11 mouse cellular contexts compared by ENCODE assay signal in the genomic region with DNA sequence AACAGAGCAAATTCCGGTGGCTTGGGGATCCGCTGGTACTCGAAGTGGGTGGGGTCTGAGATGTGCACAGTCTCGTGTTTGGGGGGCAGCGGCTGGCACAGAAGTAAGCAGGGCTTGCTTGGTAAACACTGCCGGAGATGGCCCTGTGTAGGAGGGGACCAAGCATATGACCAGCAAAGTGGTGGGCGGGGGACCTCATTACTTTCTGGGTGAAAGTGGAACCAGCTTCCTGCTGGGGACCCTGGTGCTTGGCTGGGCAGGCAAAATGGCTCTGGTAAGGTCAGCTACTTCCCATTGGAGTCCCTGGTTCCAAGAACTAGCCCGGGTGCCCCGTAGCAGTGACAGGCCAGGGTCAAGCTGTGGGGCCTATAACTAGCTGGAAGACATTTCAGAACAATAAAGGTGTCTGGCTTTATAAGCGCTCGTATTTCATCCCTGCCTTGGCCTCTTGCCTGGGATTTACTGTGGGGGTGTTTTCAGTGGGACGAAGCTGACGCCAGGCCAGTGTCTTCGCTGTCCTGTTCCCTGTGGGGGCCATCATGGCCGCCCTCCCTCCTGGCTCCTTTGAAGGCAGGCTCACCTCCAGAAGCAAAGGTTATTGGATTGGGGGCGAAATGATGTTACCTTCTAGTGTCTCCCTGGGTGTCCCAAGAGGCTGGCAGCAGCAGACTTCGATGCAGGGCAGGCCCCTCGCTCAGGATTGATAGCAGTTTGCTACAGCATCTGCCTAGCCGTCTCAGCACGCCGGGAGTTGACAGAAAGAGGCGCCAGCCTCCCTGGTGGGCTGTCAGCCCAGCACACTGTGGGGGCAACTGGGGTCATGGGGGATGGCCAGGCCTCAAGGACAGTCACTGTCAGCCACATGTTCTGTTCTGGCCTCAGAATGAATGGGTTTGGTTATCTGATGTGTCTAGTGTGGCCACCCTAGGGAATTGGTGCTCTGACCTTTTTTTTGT.
A peak's percentile ranks its signal among the peaks of the same experiment; 100 is the strongest.
DNase-seq lines count a peak whose midpoint lies in the region; ATAC-seq and TF ChIP-seq lines count a peak whose summit lies in the region.
"Had no signal": no experiment of that assay in that cellular context is flagged by ENCODE, and none has a peak within 500 bp of the region (broad histone marks: within the 10 kb centered on the region; RNA-seq: fewer than 3 reads in every experiment).

No protein-coding gene starts in this region.

- no peak for TF ChIP-seq POLR2A in CH12.LX (IDR thresholded peaks at IDR 0.05; ENCODE audit: low read depth, low read length)

- H3K4me2 ChIP-seq in hindbrain, postnatal 0 days (ENCODE audit: low read depth, low read length) = no peak overlapping the region
- peak overlapping the region; percentile 38 for H3K4me2 ChIP-seq in CH12.LX (ENCODE audit: insufficient read depth, low read depth, poor library complexity, severe bottlenecking)
- H3K4me2 ChIP-seq: hindbrain, embryonic 15.5 days had no signal

- no peak for TF ChIP-seq EP300 in CH12.LX (IDR thresholded peaks at IDR 0.05; ENCODE audit: low read length)

- no peak overlapping the region for H3K4me3 ChIP-seq in hindbrain, embryonic 10.5 days
- H3K4me3 ChIP-seq in hindbrain, postnatal 0 days (ENCODE audit: low read length) = no peak overlapping the region
- H3K4me3 ChIP-seq in CH12.LX (replicated peaks in 1 of 3; ENCODE audit: low read depth in 2 of 3, low read length in 2 of 3, poor library complexity in 1 of 3) = no peak overlapping the region
- H3K4me3 ChIP-seq: hindbrain, embryonic 15.5 days had no signal

- TF ChIP-seq RAD21 in CH12.LX (IDR thresholded peaks at IDR 0.05; ENCODE audit: low read depth, low read length) = no peak

- peak overlapping the region; percentile 81 for H3K27ac ChIP-seq in hindbrain, embryonic 10.5 days
- H3K27ac ChIP-seq in hindbrain, postnatal 0 days = no peak overlapping the region
- H3K27ac ChIP-seq in CH12.LX (ENCODE audit: insufficient read depth, low read depth) = no peak overlapping the region; the same call in 1 of the 2 replicates
- H3K27ac ChIP-seq: hindbrain, embryonic 15.5 days; macrophage had no signal

- no peak for TF ChIP-seq CTCF in hindbrain, postnatal 0 days (IDR thresholded peaks at IDR 0.05; ENCODE audit: low read depth)
- TF ChIP-seq CTCF in CH12.LX (conservative IDR thresholded peaks at IDR 0.05 in 1 of 2, IDR thresholded peaks at IDR 0.05 in 1 of 2; ENCODE audit: low read depth in 2 of 2, low read length in 2 of 2) = no peak

- no peaks in the 10 kb centered on the region for H3K9me3 ChIP-seq in hindbrain, embryonic 10.5 days
- H3K9me3 ChIP-seq in hindbrain, postnatal 0 days (ENCODE audit: low read length) = no peaks in the 10 kb centered on the region
- H3K9me3 ChIP-seq in CH12.LX (replicated peaks; ENCODE audit: low read length) = no peaks in the 10 kb centered on the region
- H3K9me3 ChIP-seq: hindbrain, embryonic 15.5 days had no signal

- WGBS in hindbrain, embryonic 10.5 days = 44% methylated on average over 22 of the region's 22 CpGs
- 38% methylated on average over 22 of the region's 22 CpGs for WGBS in hindbrain, postnatal 0 days

- peaks cover 38% of the 10 kb centered on the region for H3K27me3 ChIP-seq in hindbrain, embryonic 10.5 days (ENCODE audit: insufficient read depth, poor library complexity, severe bottlenecking)
- H3K27me3 ChIP-seq in hindbrain, postnatal 0 days (ENCODE audit: insufficient read depth, low read length) = no peaks in the 10 kb centered on the region
- peaks cover 3% of the 10 kb centered on the region for H3K27me3 ChIP-seq in CH12.LX (replicated peaks)
- H3K27me3 ChIP-seq: hindbrain, embryonic 15.5 days had no signal

- dilution Hi-C loops in CH12.LX (cut with MboI; ENCODE audit: extremely low pct_ligation_motif_present, extremely low pct_unique_long_range_greater_than_20kb, low sequenced_read_pairs) = no loop called here

- H3K9ac ChIP-seq in hindbrain, postnatal 0 days (replicated peaks; ENCODE audit: low read length) = no peak overlapping the region
- no peak overlapping the region for H3K9ac ChIP-seq in CH12.LX (ENCODE audit: insufficient read depth, low read depth)
- H3K9ac ChIP-seq: hindbrain, embryonic 15.5 days had no signal

- DNase-seq in hindbrain, embryonic 10.5 days (ENCODE audit: low spot score) = no peak
- DNase-seq in hindbrain, postnatal 0 days (ENCODE audit: low spot score) = no peak
- no peak for DNase-seq in CH12.LX (ENCODE audit: extremely low read depth)
- DNase-seq in embryo, embryonic 11 days = peak; percentile 56
- peak; percentile 62 for DNase-seq in kidney, postnatal 14 days
- no peak for DNase-seq in gastrocnemius, adult 8-10 months (ENCODE audit: low spot score in 2 of 2)
- no peak for DNase-seq in left cerebral cortex, adult 11 months (ENCODE audit: low spot score)
- DNase-seq: right cerebral cortex, postnatal 4 days had no signal

- H3K36me3 ChIP-seq in hindbrain, embryonic 10.5 days = no peaks in the 10 kb centered on the region
- H3K36me3 ChIP-seq in hindbrain, postnatal 0 days (ENCODE audit: insufficient read depth, low read length) = no peaks in the 10 kb centered on the region
- H3K36me3 ChIP-seq in CH12.LX (replicated peaks in 1 of 2; ENCODE audit: control insufficient read depth in 1 of 2, insufficient read depth in 1 of 2, low read length in 1 of 2) = no peaks in the 10 kb centered on the region
- H3K36me3 ChIP-seq: hindbrain, embryonic 15.5 days had no signal

- ATAC-seq in hindbrain, postnatal 0 days = no peak
- ATAC-seq in frontal cortex, adult (ENCODE audit: low TSS enrichment) = no peak

- H3K4me1 ChIP-seq in hindbrain, embryonic 10.5 days (replicated peaks) = peaks cover 99% of the 10 kb centered on the region
- H3K4me1 ChIP-seq in hindbrain, postnatal 0 days (ENCODE audit: insufficient read depth, low read length) = peaks cover 39% of the 10 kb centered on the region
- H3K4me1 ChIP-seq in CH12.LX (ENCODE audit: control insufficient read depth in 1 of 2, insufficient read depth in 2 of 2) = peaks cover 30 to 54% of the 10 kb centered on the region in 2 experiments

- in situ Hi-C loops in CH12.LX (cut with MboI; ENCODE audit: low pct_ligation_motif_present, low pct_unique_long_range_greater_than_20kb, low sequenced_read_pairs) = no loop called here

- no peaks in the 10 kb centered on the region for H3K79me2 ChIP-seq in CH12.LX (replicated peaks; ENCODE audit: control insufficient read depth, extremely low read depth, insufficient read depth, poor library complexity, severe bottlenecking)

TF ChIP-seq in CH12.LX, 34 proteins besides CTCF, POLR2A, EP300 and RAD21:
- TF ChIP-seq SMC3 (IDR thresholded peaks at IDR 0.05; ENCODE audit: low read depth, low read length) (no peak), CHD1 (IDR thresholded peaks at IDR 0.05; ENCODE audit: low read depth, low read length) (no peak), ZC3H11A (IDR thresholded peaks at IDR 0.05; ENCODE audit: low read depth, low read length) (no peak), JUND (conservative IDR thresholded peaks at IDR 0.05; ENCODE audit: low read depth, low read length) (no peak)

Comparison
In these comparisons a context has a peak if more than half of its experiments do, and no peak if none do; other contexts are left out.
1. DNase-seq: peak in embryo, embryonic 11 days (single experiment) and kidney, postnatal 14 days (single experiment); none in hindbrain, embryonic 10.5 days (single experiment), hindbrain, postnatal 0 days (single experiment), CH12.LX (single experiment), gastrocnemius, adult 8-10 months (0 of 2) and left cerebral cortex, adult 11 months (single experiment).